Mouse (Mus musculus) C2C12 (cell line): ENCODE results near the gene Gprc5c.

Experiments used
- CTCF ChIP-seq: IDR thresholded peaks from one replicate; pipeline ENCODE4 v1.5.1; 2011; ENCODE audit not compliant: control insufficient read depth, insufficient read depth, insufficient read length
- MAX ChIP-seq: IDR thresholded peaks from one replicate; pipeline ENCODE4 v1.6.1; 2011; ENCODE audit warnings: mild to moderate bottlenecking, control low read depth
- MYOD1 ChIP-seq: IDR thresholded peaks from one replicate; pipeline ENCODE4 v1.6.1; 2011; ENCODE audit warnings: low read depth; ENCODE audit not compliant: control insufficient read depth, insufficient read length
- MYOG ChIP-seq: IDR thresholded peaks from one replicate; pipeline ENCODE4 v1.6.1; 2011; ENCODE audit not compliant: control insufficient read depth, insufficient read length; ENCODE audit errors: extremely low read depth
- USF1 ChIP-seq: IDR thresholded peaks from one replicate; pipeline ENCODE4 v1.6.1; 2011; ENCODE audit warnings: low read depth, mild to moderate bottlenecking, control low read depth, moderate library complexity

DNA sequence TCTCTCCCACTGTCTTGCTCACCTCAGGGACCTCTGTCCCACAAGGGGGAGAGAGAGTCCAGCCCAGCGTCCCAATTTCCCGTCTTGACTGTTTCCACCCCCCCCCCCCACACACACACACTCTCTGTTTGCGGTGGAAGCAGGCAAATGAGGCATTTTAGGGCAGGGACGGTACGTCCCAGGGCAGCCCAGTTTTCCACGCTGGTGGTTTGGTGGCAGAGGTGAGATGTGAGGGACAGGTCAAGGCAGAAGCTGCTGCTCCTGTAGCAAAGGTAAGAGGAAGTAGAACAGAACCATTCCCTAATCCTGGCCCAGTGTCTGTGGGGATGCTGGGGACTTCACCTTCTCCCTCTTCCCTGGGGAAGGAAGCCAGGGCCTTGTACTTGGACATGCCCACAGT is 3.6 kb downstream of the Gprc5c start:
- TF ChIP-seq CTCF (no peak), MAX (no peak), MYOD1 (no peak), USF1 (no peak), MYOG (no peak)
